In genomic region chr5:109601080-109601479, GRCm38 (mm10) we compare ENCODE assay signal across 9 mouse cellular contexts. TPM values are rescaled to one million over a fixed set of nuclear protein-coding genes. Genes with fewer than 3 reads are reported as not detected.
A peak's percentile ranks its signal among the peaks of the same experiment; 100 is the strongest.
DNase-seq lines count a peak whose midpoint lies in the region; ATAC-seq lines count a peak whose summit lies in the region.
"Had no signal": no experiment of that assay in that cellular context is flagged by ENCODE, and none has a peak within 500 bp of the region (broad histone marks: within the 10 kb centered on the region; RNA-seq: fewer than 3 reads in every experiment).

No protein-coding gene starts in this region.

- no peaks in the 10 kb centered on the region for H3K36me3 ChIP-seq in midbrain, embryonic 14.5 days (ENCODE audit: control insufficient read depth, insufficient read depth, low read length)
- no peaks in the 10 kb centered on the region for H3K36me3 ChIP-seq in midbrain, embryonic 13.5 days
- no peaks in the 10 kb centered on the region for H3K36me3 ChIP-seq in intestine, embryonic 16.5 days (ENCODE audit: control insufficient read depth, insufficient read depth, low read length)
- H3K36me3 ChIP-seq: hindbrain, embryonic 15.5 days had no signal

- no peaks in the 10 kb centered on the region for H3K27me3 ChIP-seq in midbrain, embryonic 14.5 days (ENCODE audit: control insufficient read depth, insufficient read depth, low read length)
- no peaks in the 10 kb centered on the region for H3K27me3 ChIP-seq in midbrain, embryonic 13.5 days
- no peaks in the 10 kb centered on the region for H3K27me3 ChIP-seq in intestine, embryonic 16.5 days (replicated peaks; ENCODE audit: control insufficient read depth, insufficient read depth, low read length)
- H3K27me3 ChIP-seq: hindbrain, embryonic 15.5 days had no signal

- H3K9ac ChIP-seq in midbrain, embryonic 14.5 days (replicated peaks; ENCODE audit: low read length) = no peak overlapping the region
- H3K9ac ChIP-seq in midbrain, embryonic 13.5 days (replicated peaks) = no peak overlapping the region
- no peak overlapping the region for H3K9ac ChIP-seq in intestine, embryonic 16.5 days (ENCODE audit: low read depth, low read length)
- H3K9ac ChIP-seq: hindbrain, embryonic 15.5 days had no signal

- 32% methylated on average over 3 of the region's 3 CpGs for WGBS in midbrain, embryonic 14.5 days
- 20% methylated on average over 3 of the region's 3 CpGs for WGBS in midbrain, embryonic 13.5 days
- WGBS in intestine, embryonic 16.5 days = 18% methylated on average over 3 of the region's 3 CpGs

- no peak overlapping the region for H3K4me3 ChIP-seq in midbrain, embryonic 14.5 days (replicated peaks; ENCODE audit: low read depth, low read length)
- H3K4me3 ChIP-seq in midbrain, embryonic 13.5 days (replicated peaks) = no peak overlapping the region
- no peak overlapping the region for H3K4me3 ChIP-seq in intestine, embryonic 16.5 days (ENCODE audit: low read length)
- H3K4me3 ChIP-seq: hindbrain, embryonic 15.5 days had no signal

- H3K4me1 ChIP-seq in midbrain, embryonic 14.5 days (ENCODE audit: control insufficient read depth, insufficient read depth, low read length) = no peaks in the 10 kb centered on the region
- no peaks in the 10 kb centered on the region for H3K4me1 ChIP-seq in midbrain, embryonic 13.5 days (replicated peaks)
- H3K4me1 ChIP-seq in intestine, embryonic 16.5 days (ENCODE audit: control insufficient read depth, insufficient read depth, low read length) = no peaks in the 10 kb centered on the region
- H3K4me1 ChIP-seq: hindbrain, embryonic 15.5 days had no signal

- ATAC-seq in midbrain, embryonic 14.5 days (ENCODE audit: low FRiP score, low TSS enrichment) = no peak
- ATAC-seq in midbrain, embryonic 13.5 days = no peak
- peak; percentile 42; the same call in 1 of the 2 replicates for ATAC-seq in intestine, embryonic 16.5 days

- no peak overlapping the region for H3K27ac ChIP-seq in midbrain, embryonic 14.5 days (replicated peaks; ENCODE audit: low read depth, low read length)
- no peak overlapping the region for H3K27ac ChIP-seq in midbrain, embryonic 13.5 days
- H3K27ac ChIP-seq in intestine, embryonic 16.5 days (ENCODE audit: low read length) = no peak overlapping the region
- H3K27ac ChIP-seq: hindbrain, embryonic 15.5 days had no signal

- DNase-seq in cerebellum, adult 18-20 months = peak; percentile 3 to 4
- no peak for DNase-seq in cerebellum, adult 11-12 months
- DNase-seq in midbrain, embryonic 14.5 days = peak; percentile 39
- peak; percentile 50 for DNase-seq in adrenal gland, postnatal 25 days
- DNase-seq in lung, postnatal 36 days = peak; percentile 9
- DNase-seq in layer of hippocampus, postnatal 36 days = no peak

- peaks cover 44% of the 10 kb centered on the region for H3K9me3 ChIP-seq in midbrain, embryonic 14.5 days (ENCODE audit: control insufficient read depth, low read length)
- peaks cover 28% of the 10 kb centered on the region for H3K9me3 ChIP-seq in midbrain, embryonic 13.5 days
- H3K9me3 ChIP-seq in intestine, embryonic 16.5 days (ENCODE audit: control insufficient read depth, low read length) = no peaks in the 10 kb centered on the region

- H3K4me2 ChIP-seq in midbrain, embryonic 14.5 days (ENCODE audit: low read length) = no peak overlapping the region
- no peak overlapping the region for H3K4me2 ChIP-seq in midbrain, embryonic 13.5 days (replicated peaks)
- no peak overlapping the region for H3K4me2 ChIP-seq in intestine, embryonic 16.5 days (ENCODE audit: low read depth, low read length)
- H3K4me2 ChIP-seq: hindbrain, embryonic 15.5 days had no signal

RNA-seq across cellular contexts. Expression of gene Crlf2, which starts 42.3 kb away (rescaled TPM):
- 9.3 and 18.1 TPM in 2 replicates for polyA plus RNA-seq in midbrain, embryonic 14.5 days (2014; fragmentation: Nextera tagmentation; extraction: Ambion mirVana)
- 7.7 and 8.9 TPM in 2 replicates for polyA plus RNA-seq in midbrain, embryonic 13.5 days (2015; fragmentation: Nextera tagmentation; extraction: Ambion mirVana)
- 42.8 and 45.0 TPM in 2 replicates for total RNA-seq in adrenal gland, postnatal 25 days (2021)
- 10.4 and 13.5 TPM in 2 replicates for polyA plus RNA-seq in intestine, embryonic 16.5 days (2015; fragmentation: Nextera tagmentation; extraction: Ambion mirVana)
- 10 to 100 TPM; 22.8 to 27.5 TPM for total RNA-seq in layer of hippocampus, postnatal 36 days (2021)

Comparison
In these comparisons a context has a peak if more than half of its experiments do, and no peak if none do; other contexts are left out.
1. DNase-seq: peak in cerebellum, adult 18-20 months (2 of 2), midbrain, embryonic 14.5 days (single experiment), adrenal gland, postnatal 25 days (single experiment) and lung, postnatal 36 days (single experiment); none in cerebellum, adult 11-12 months (single experiment) and layer of hippocampus, postnatal 36 days (0 of 2).